Mouse (Mus musculus) hindbrain, postnatal 0 days (tissue): Measurements from ENCODE around the gene Nin. TPM values are rescaled to one million over a fixed set of nuclear protein-coding genes. Genes with fewer than 3 reads are reported as not detected.

Experiments
- ATAC-seq: fragments of 200-750 bp; cut with Nextera tagmentation; 2 replicates; pipeline ENCODE4 v1.8.0; 2017; ENCODE audit warnings: mild to moderate bottlenecking, moderate TSS enrichment, moderate library complexity
- DNase-seq: peaks from one replicate; pipeline ENCODE4 v3.0.0-alpha.2; 2015; ENCODE audit warnings: low spot score
- H3K27ac ChIP-seq: fragments of 300-500 bp; sonication (generic); 2 replicates; pipeline ENCODE4 v1.5.1; 2014; ENCODE audit warnings: mild to moderate bottlenecking
- H3K27me3 ChIP-seq: fragments of 300-500 bp; sonication (generic); 2 replicates; pipeline ENCODE4 v1.6.1; 2014; ENCODE audit warnings: low read length, mixed read lengths; ENCODE audit not compliant: insufficient read depth
- H3K36me3 ChIP-seq: fragments of 300-500 bp; sonication (generic); 2 replicates; pipeline ENCODE4 v1.6.1; 2014; ENCODE audit warnings: low read length, mixed read lengths; ENCODE audit not compliant: insufficient read depth
- H3K4me1 ChIP-seq: fragments of 300-500 bp; sonication (generic); 2 replicates; pipeline ENCODE4 v1.6.1; 2014; ENCODE audit warnings: antibody characterized with exemption, low read length, mixed read lengths; ENCODE audit not compliant: insufficient read depth
- H3K4me2 ChIP-seq: fragments of 300-500 bp; sonication (generic); 2 replicates; pipeline ENCODE4 v1.6.1; 2014; ENCODE audit warnings: low read depth, mild to moderate bottlenecking, low read length, moderate library complexity, mixed read lengths
- H3K4me3 ChIP-seq: fragments of 300-500 bp; sonication (generic); 2 replicates; pipeline ENCODE4 v1.5.1; 2014; ENCODE audit warnings: low read length
- H3K9ac ChIP-seq: fragments of 300-500 bp; sonication (generic); replicated peaks from 2 replicates; pipeline ENCODE4 v1.6.1; 2014; ENCODE audit warnings: mild to moderate bottlenecking, low read length, moderate library complexity, mixed read lengths
- H3K9me3 ChIP-seq: fragments of 300-500 bp; sonication (generic); 2 replicates; pipeline ENCODE4 v1.6.1; 2016; ENCODE audit warnings: low read length, mixed read lengths
- CTCF ChIP-seq: IDR thresholded peaks from 2 replicates; pipeline ENCODE4 v1.5.1; 2016; ENCODE audit warnings: antibody characterized with exemption, control low read depth, low read depth
- WGBS: fragments of 180-500 bp; shearing (Covaris S2); extraction: QIAGEN DNeasy Blood & Tissue Kit; methylation state at CpG from one replicate; pipeline ENCODE4 v1.1.7; 2014; 5-methylcytosine and 5-hydroxymethylcytosine counted together
- polyA plus RNA-seq: library from polyadenylated mRNA; unstranded; fragments of >200 nt; fragmentation: Nextera tagmentation; extraction: Ambion mirVana; gene quantifications from 2 replicates; pipeline ENCODE4 v1.2.1, GENCODE M21; 2015
- total RNA-seq: library from RNA; depleted of rRNA; stranded (reverse); fragments of >200 nt; gene quantifications from 2 replicates; pipeline ENCODE4 v1.2.3, GENCODE M21; 2014

Nin gene
- total and polyA plus RNA-seq, 2 experiments from 2014 or later, result 6.2 to 18.9 TPM

GRCm38 (mm10) chr12:70103257-70103656 is 10.3 kb downstream of the Nin start:
- Histone ChIP-seq H3K27ac (no peak overlapping the region), H3K4me2 (no peak overlapping the region), H3K4me1 (peaks cover 14% of the 10 kb centered on the region), H3K4me3 (no peak overlapping the region), H3K9me3 (no peaks in the 10 kb centered on the region), H3K9ac (no peak overlapping the region), H3K36me3 (no peaks in the 10 kb centered on the region), H3K27me3 (no peaks in the 10 kb centered on the region)
- 87% methylated on average over 4 of the region's 4 CpGs for WGBS
- no peak for TF ChIP-seq CTCF
- no peak for DNase-seq
- no peak for ATAC-seq

- Histone ChIP-seq H3K9ac (no peak overlapping the region), H3K36me3 (no peaks in the 10 kb centered on the region), H3K4me1 (peaks cover 9% of the 10 kb centered on the region), H3K27ac (no peak overlapping the region), H3K9me3 (no peaks in the 10 kb centered on the region), H3K4me2 (no peak overlapping the region), H3K27me3 (no peaks in the 10 kb centered on the region), H3K4me3 (no peak overlapping the region)
- DNase-seq, result no peak
- 94% methylated on average over 9 of the region's 9 CpGs for WGBS
- TF ChIP-seq CTCF, result no peak
- no peak for ATAC-seq
Measured at GRCm38 (mm10) chr12:70102426-70102825, 11.1 kb downstream of the Nin start.

- H3K9me3 ChIP-seq, result no peaks in the 10 kb centered on the region
- no peaks in the 10 kb centered on the region for H3K36me3 ChIP-seq
- H3K4me2 ChIP-seq, result no peak overlapping the region
- peaks cover 8% of the 10 kb centered on the region; the same call in 1 of the 2 replicates for H3K4me1 ChIP-seq
- H3K27me3 ChIP-seq, result no peaks in the 10 kb centered on the region
- TF ChIP-seq CTCF, result no peak
- no peak overlapping the region for H3K4me3 ChIP-seq
- no peak overlapping the region for H3K9ac ChIP-seq
- DNase-seq, result no peak
- no peak for ATAC-seq
- no peak overlapping the region for H3K27ac ChIP-seq
- 77% methylated on average over 5 of the region's 5 CpGs for WGBS
Measured at GRCm38 (mm10) chr12:70101823-70102222, 11.7 kb downstream of the Nin start.

GRCm38 (mm10) chr12:70097901-70098300 is 15.6 kb downstream of the Nin start:
- H3K4me3 ChIP-seq, result no peak overlapping the region
- ATAC-seq (no peak), DNase-seq (no peak)
- H3K36me3 ChIP-seq, result no peaks in the 10 kb centered on the region
- 76% methylated on average over 7 of the region's 7 CpGs for WGBS
- no peak overlapping the region for H3K9ac ChIP-seq
- H3K27me3 ChIP-seq, result no peaks in the 10 kb centered on the region
- 0 out of 2 replicates have a peak, but pooled peaks cover 5% of the 10 kb centered on the region for H3K4me1 ChIP-seq
- H3K9me3 ChIP-seq, result no peaks in the 10 kb centered on the region
- no peak overlapping the region for H3K27ac ChIP-seq
- TF ChIP-seq CTCF, result no peak
- H3K4me2 ChIP-seq, result no peak overlapping the region

GRCm38 (mm10) chr12:70097316-70097715 is 16.2 kb downstream of the Nin start:
- Histone ChIP-seq H3K27me3 (no peaks in the 10 kb centered on the region), H3K4me3 (no peak overlapping the region), H3K9me3 (no peaks in the 10 kb centered on the region), H3K4me2 (no peak overlapping the region), H3K36me3 (no peaks in the 10 kb centered on the region), H3K4me1 (0 out of 2 replicates have a peak, but pooled peaks cover 5% of the 10 kb centered on the region), H3K9ac (no peak overlapping the region), H3K27ac (no peak overlapping the region)
- 90% methylated on average over 3 of the region's 3 CpGs for WGBS
- TF ChIP-seq CTCF, result no peak
- DNase-seq (no peak), ATAC-seq (no peak)

DNA sequence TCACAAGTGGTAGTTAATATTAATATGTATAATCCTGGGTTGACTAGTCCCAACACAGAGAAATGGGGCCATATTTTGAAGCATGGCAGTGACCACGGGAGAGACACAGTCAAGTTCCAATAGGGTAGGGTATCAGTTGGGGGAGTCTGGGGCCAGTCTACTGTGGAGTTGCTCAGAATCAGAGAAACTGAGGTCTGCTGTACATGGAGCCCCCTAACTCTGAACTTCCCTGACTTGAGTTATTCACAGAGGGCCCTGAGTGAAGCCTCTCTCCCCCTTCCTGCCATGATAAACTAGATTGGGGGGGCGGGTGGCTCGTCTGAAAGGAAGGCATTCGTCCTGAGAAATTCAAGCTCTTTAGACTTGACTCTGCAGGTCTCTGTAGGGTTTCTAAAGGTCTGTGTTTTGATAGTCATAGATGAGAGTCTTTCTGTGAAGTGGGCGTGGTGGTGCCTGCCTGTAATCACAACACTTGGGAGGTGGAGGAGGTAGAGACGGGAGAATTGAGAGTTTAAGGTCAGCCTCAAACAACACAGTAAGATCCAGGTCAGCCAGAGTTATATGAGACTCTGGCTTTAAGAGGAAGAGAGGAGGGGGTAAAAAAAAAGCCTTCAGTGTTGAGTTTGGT is 20.1 kb downstream of the Nin start:
- Histone ChIP-seq H3K27ac (no peak overlapping the region), H3K4me1 (0 out of 2 replicates have a peak, but pooled peaks cover 5% of the 10 kb centered on the region), H3K36me3 (no peaks in the 10 kb centered on the region), H3K4me2 (no peak overlapping the region), H3K9ac (no peak overlapping the region), H3K9me3 (no peaks in the 10 kb centered on the region), H3K27me3 (no peaks in the 10 kb centered on the region), H3K4me3 (no peak overlapping the region)
- ATAC-seq, result no peak
- no peak for DNase-seq
- 78% methylated on average over 6 of the region's 6 CpGs for WGBS
- TF ChIP-seq CTCF, result no peak

GRCm38 (mm10) chr12:70088297-70088696 is 25.2 kb downstream of the Nin start:
- Histone ChIP-seq H3K9me3 (no peaks in the 10 kb centered on the region), H3K4me3 (no peak overlapping the region), H3K27ac (no peak overlapping the region), H3K36me3 (no peaks in the 10 kb centered on the region), H3K4me1 (no peaks in the 10 kb centered on the region), H3K27me3 (no peaks in the 10 kb centered on the region), H3K9ac (no peak overlapping the region), H3K4me2 (no peak overlapping the region)
- TF ChIP-seq CTCF, result no peak
- DNase-seq (no peak), ATAC-seq (no peak)
- WGBS, result 85% methylated on average over 4 of the region's 4 CpGs
